Mouse (Mus musculus): ENCODE data around the gene Olfr96.

DNA sequence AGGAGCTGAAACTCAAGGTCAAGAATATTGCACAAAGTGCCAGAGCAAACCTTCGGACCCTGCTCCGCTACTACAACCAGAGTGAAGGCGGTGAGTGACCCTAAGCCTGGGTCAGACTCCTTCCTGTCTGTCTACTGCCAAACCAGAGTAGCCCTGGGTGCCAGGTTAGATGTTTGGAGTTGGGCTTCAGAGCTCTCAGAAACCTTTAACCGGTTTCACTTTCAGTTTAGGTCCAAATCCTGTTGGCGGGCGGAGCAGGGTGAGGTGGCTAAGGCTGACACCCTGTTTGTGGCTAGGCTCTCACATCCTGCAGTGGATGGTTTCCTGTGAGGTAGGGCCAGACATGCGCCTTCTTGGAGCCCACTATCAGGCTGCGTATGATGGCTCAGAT is 50.8 kb downstream of the Olfr96 start:
- TF ChIP-seq POLR2A (IDR thresholded peaks at IDR 0.05; ENCODE audit: insufficient read depth, low read depth, low read length), result no peak
- TF ChIP-seq CTCF (IDR thresholded peaks at IDR 0.05; ENCODE audit: insufficient read depth, low read depth, low read length), result no peak

All from olfactory bulb, adult 2 months (tissue).